Mouse (Mus musculus) midbrain, postnatal 0 days (tissue): Measurements from ENCODE around the gene Mb21d2. TPM values are rescaled to one million over a fixed set of nuclear protein-coding genes. Genes with fewer than 3 reads are reported as not detected.
A peak's percentile ranks its signal among the peaks of the same experiment; 100 is the strongest.

Source experiments
- ATAC-seq: fragments of 200-750 bp; cut with Nextera tagmentation; 2 replicates; pipeline ENCODE4 v1.8.0; 2017; ENCODE audit warnings: moderate number of reproducible peaks, mild to moderate bottlenecking, moderate TSS enrichment, moderate library complexity; ENCODE audit not compliant: low FRiP score
- DNase-seq: peaks from one replicate; pipeline ENCODE4 v3.0.0-alpha.2; 2015; ENCODE audit warnings: low spot score
- H3K27ac ChIP-seq: fragments of 300-500 bp; sonication (generic); 2 replicates; pipeline ENCODE4 v1.5.1; 2014; ENCODE audit warnings: low read depth, mild to moderate bottlenecking, low read length, mixed read lengths
- H3K27me3 ChIP-seq: fragments of 300-500 bp; sonication (generic); 2 replicates; pipeline ENCODE4 v1.6.1; 2014; ENCODE audit warnings: low read length, control low read depth, mixed read lengths; ENCODE audit not compliant: insufficient read depth
- H3K36me3 ChIP-seq: fragments of 300-500 bp; sonication (generic); 2 replicates; pipeline ENCODE4 v1.6.1; 2014; ENCODE audit warnings: low read length, control low read depth, mixed read lengths; ENCODE audit not compliant: insufficient read depth
- H3K4me1 ChIP-seq: fragments of 300-500 bp; sonication (generic); 2 replicates; pipeline ENCODE4 v1.6.1; 2014; ENCODE audit warnings: mild to moderate bottlenecking, control low read depth, antibody characterized with exemption, low read length, mixed read lengths; ENCODE audit not compliant: insufficient read depth
- H3K4me2 ChIP-seq: fragments of 300-500 bp; sonication (generic); 2 replicates; pipeline ENCODE4 v1.6.1; 2014; ENCODE audit warnings: low read depth, mild to moderate bottlenecking, low read length, mixed read lengths; ENCODE audit not compliant: poor library complexity, severe bottlenecking
- H3K4me3 ChIP-seq: fragments of 300-500 bp; sonication (generic); 2 replicates; pipeline ENCODE4 v1.5.1; 2014; ENCODE audit warnings: low read depth, mild to moderate bottlenecking, low read length, moderate library complexity
- H3K9ac ChIP-seq: fragments of 300-500 bp; sonication (generic); replicated peaks from 2 replicates; pipeline ENCODE4 v1.6.1; 2014; ENCODE audit warnings: mild to moderate bottlenecking, low read length, moderate library complexity, mixed read lengths; ENCODE audit not compliant: poor library complexity, severe bottlenecking
- H3K9me3 ChIP-seq: fragments of 300-500 bp; sonication (generic); 2 replicates; pipeline ENCODE4 v1.6.1; 2016; ENCODE audit warnings: low read length, control low read depth
- CTCF ChIP-seq: IDR thresholded peaks from 2 replicates; pipeline ENCODE4 v1.5.1; 2016; ENCODE audit warnings: antibody characterized with exemption, mild to moderate bottlenecking
- WGBS: fragments of 180-500 bp; shearing (Covaris S2); extraction: QIAGEN DNeasy Blood & Tissue Kit; methylation state at CpG from one replicate; pipeline ENCODE4 v1.1.7; 2014; 5-methylcytosine and 5-hydroxymethylcytosine counted together
- polyA plus RNA-seq: library from polyadenylated mRNA; unstranded; fragments of >200 nt; fragmentation: Nextera tagmentation; extraction: Ambion mirVana; gene quantifications from 2 replicates; pipeline ENCODE4 v1.2.1, GENCODE M21; 2015
- total RNA-seq: library from RNA; depleted of rRNA; stranded (reverse); fragments of >200 nt; gene quantifications from 2 replicates; pipeline ENCODE4 v1.2.3, GENCODE M21; 2014

Mb21d2 gene
- total and polyA plus RNA-seq, 2 experiments from 2014 or later = 16.9 to 51.5 TPM

DNA sequence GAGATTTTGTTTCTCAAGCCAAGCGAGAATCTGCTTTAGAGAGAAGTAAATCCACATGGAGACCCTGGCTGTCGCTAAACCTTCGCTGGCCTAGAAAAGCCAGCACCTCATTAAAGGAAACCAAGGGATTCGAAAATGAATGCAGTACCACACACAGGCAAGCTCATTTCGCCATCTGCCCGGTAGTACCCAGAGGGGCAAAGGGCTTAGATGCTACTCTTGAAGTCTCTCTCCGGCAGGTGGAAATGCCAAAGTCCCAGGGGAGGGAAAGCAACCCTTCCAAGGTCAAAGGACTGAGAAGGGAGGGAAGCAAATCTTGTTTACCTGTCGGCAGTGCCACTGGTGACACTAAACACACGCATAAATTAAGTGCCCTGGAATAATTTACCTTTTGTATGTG is 2.1 kb downstream of the Mb21d2 start:
- Histone ChIP-seq H3K9me3 (no peaks in the 10 kb centered on the region), H3K4me3 (peak overlapping the region; percentile 97), H3K36me3 (no peaks in the 10 kb centered on the region), H3K4me1 (peaks cover 13% of the 10 kb centered on the region; the same call in 1 of the 2 replicates), H3K9ac (peak overlapping the region; percentile 91), H3K4me2 (peak overlapping the region; percentile 71), H3K27ac (no peak overlapping the region), H3K27me3 (no peaks in the 10 kb centered on the region)
- no peak for TF ChIP-seq CTCF
- ATAC-seq (no peak), DNase-seq (peak; percentile 63)
- 10% methylated on average over 9 of the region's 9 CpGs for WGBS

DNA sequence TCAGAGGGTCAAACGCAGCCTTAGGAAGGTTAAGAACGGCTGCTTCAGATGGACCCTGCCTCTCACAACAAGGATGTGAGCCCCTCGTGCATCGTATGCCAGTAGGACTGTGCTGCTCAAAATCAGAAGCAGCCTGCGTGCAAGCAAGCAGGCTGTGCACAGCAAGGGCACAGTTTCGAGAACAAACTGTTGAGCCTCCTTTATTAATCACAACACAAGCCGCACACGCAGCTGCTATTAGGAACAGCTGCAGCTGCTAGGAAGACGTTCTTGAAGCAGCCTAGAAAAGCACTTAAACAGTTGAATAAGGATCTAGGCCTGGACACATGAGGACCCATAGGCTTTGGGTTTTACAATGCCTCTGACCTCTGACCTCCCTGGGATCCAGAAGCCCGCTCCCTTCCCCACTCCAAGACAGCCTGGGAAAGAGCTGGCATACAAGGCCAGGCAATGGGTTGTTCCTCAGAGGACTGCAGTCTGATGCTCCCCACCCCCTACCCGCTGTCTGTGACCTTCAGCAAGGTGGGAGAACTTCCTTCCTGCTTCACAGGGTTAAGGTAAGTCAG is 10.1 kb downstream of the Mb21d2 start:
- DNase-seq (peak; percentile 43), ATAC-seq (no peak)
- Histone ChIP-seq H3K9me3 (no peaks in the 10 kb centered on the region), H3K4me2 (no peak overlapping the region), H3K36me3 (0 out of 2 replicates have a peak, but pooled peaks cover 2% of the 10 kb centered on the region), H3K4me3 (no peak overlapping the region), H3K27me3 (no peaks in the 10 kb centered on the region), H3K27ac (no peak overlapping the region), H3K9ac (no peak overlapping the region), H3K4me1 (peaks cover 7% of the 10 kb centered on the region; the same call in 1 of the 2 replicates)
- 65% methylated on average over 11 of the region's 11 CpGs for WGBS
- no peak for TF ChIP-seq CTCF

GRCm38 (mm10) chr16:28915362-28915761 is 14.1 kb downstream of the Mb21d2 start:
- DNase-seq (peak; percentile 60), ATAC-seq (no peak)
- WGBS = 81% methylated on average over 7 of the region's 7 CpGs
- H3K27ac ChIP-seq = no peak overlapping the region
- no peak overlapping the region for H3K4me3 ChIP-seq
- no peaks in the 10 kb centered on the region for H3K36me3 ChIP-seq
- H3K4me2 ChIP-seq = no peak overlapping the region
- peaks cover 3% of the 10 kb centered on the region; the same call in 1 of the 2 replicates for H3K4me1 ChIP-seq
- H3K9ac ChIP-seq = no peak overlapping the region
- H3K9me3 ChIP-seq = no peaks in the 10 kb centered on the region
- no peaks in the 10 kb centered on the region for H3K27me3 ChIP-seq
- TF ChIP-seq CTCF = no peak

GRCm38 (mm10) chr16:28914709-28915108 is 14.8 kb downstream of the Mb21d2 start:
- Histone ChIP-seq H3K9ac (no peak overlapping the region), H3K36me3 (no peaks in the 10 kb centered on the region), H3K4me3 (no peak overlapping the region), H3K4me2 (no peak overlapping the region), H3K27me3 (no peaks in the 10 kb centered on the region), H3K4me1 (peaks cover 3% of the 10 kb centered on the region; the same call in 1 of the 2 replicates), H3K27ac (no peak overlapping the region), H3K9me3 (no peaks in the 10 kb centered on the region)
- ATAC-seq (no peak), DNase-seq (no peak)
- no peak for TF ChIP-seq CTCF
- 79% methylated on average over 1 of the region's 1 CpGs for WGBS

- H3K4me3 ChIP-seq = no peak overlapping the region
- WGBS = 80% methylated on average over 15 of the region's 15 CpGs
- DNase-seq = no peak
- H3K27ac ChIP-seq = no peak overlapping the region
- no peak for TF ChIP-seq CTCF
- H3K9me3 ChIP-seq = no peaks in the 10 kb centered on the region
- no peaks in the 10 kb centered on the region for H3K36me3 ChIP-seq
- ATAC-seq = no peak
- H3K27me3 ChIP-seq = no peaks in the 10 kb centered on the region
- H3K4me2 ChIP-seq = no peak overlapping the region
- no peak overlapping the region for H3K9ac ChIP-seq
- no peaks in the 10 kb centered on the region for H3K4me1 ChIP-seq
Measured at GRCm38 (mm10) chr16:28911414-28912050, 17.9 kb downstream of the Mb21d2 start.
